Mouse (Mus musculus): ENCODE results near the gene Apobec3.
"Not testable (repeated sequence)": the region's sequence is repeated elsewhere in the genome, so short reads cannot be mapped to it uniquely, and the experiment has no call there.

Gene Apobec3

GRCm38 (mm10) chr15:79895221-79896079 is 4.0 kb downstream of the Apobec3 start:
- DNase-seq (ENCODE audit: low spot score), result not testable (repeated sequence)

GRCm38 (mm10) chr15:79896080-79896725 is 4.7 kb downstream of the Apobec3 start:
- DNase-seq (ENCODE audit: low spot score), result no peak

GRCm38 (mm10) chr15:79898988-79899387 is 7.5 kb downstream of the Apobec3 start:
- DNase-seq (ENCODE audit: low spot score), result no peak

- no peak for DNase-seq (ENCODE audit: low spot score)
Measured at GRCm38 (mm10) chr15:79899828-79900510, 8.5 kb downstream of the Apobec3 start.

GRCm38 (mm10) chr15:79900751-79901150 is 9.3 kb downstream of the Apobec3 start:
- DNase-seq (ENCODE audit: low spot score), result no peak

GRCm38 (mm10) chr15:79901399-79901798 is 9.9 kb downstream of the Apobec3 start:
- no peak for DNase-seq (ENCODE audit: low spot score)

- DNase-seq (ENCODE audit: low spot score), result not testable (repeated sequence)
Measured at GRCm38 (mm10) chr15:79903081-79903480, 11.6 kb downstream of the Apobec3 start.

- no peak for DNase-seq (ENCODE audit: low spot score)
Measured at GRCm38 (mm10) chr15:79903963-79904362, 12.5 kb downstream of the Apobec3 start.

- DNase-seq (ENCODE audit: low spot score), result not testable (repeated sequence)
Measured at GRCm38 (mm10) chr15:79904678-79905077, 13.2 kb downstream of the Apobec3 start.

GRCm38 (mm10) chr15:79905211-79905610 is 13.8 kb downstream of the Apobec3 start:
- no peak for DNase-seq (ENCODE audit: low spot score)

GRCm38 (mm10) chr15:79906855-79907254 is 15.4 kb downstream of the Apobec3 start:
- no peak for DNase-seq (ENCODE audit: low spot score)

- not testable (repeated sequence) for DNase-seq (ENCODE audit: low spot score)
Measured at GRCm38 (mm10) chr15:79909006-79909405, 17.5 kb downstream of the Apobec3 start.

GRCm38 (mm10) chr15:79910812-79911211 is 19.4 kb downstream of the Apobec3 start:
- DNase-seq (ENCODE audit: low spot score), result not testable (repeated sequence)

GRCm38 (mm10) chr15:79911339-79911738 is 19.9 kb downstream of the Apobec3 start:
- no peak for DNase-seq (ENCODE audit: low spot score)

GRCm38 (mm10) chr15:79913761-79914346 is 22.4 kb downstream of the Apobec3 start:
- DNase-seq (ENCODE audit: low spot score), result no peak

GRCm38 (mm10) chr15:79914357-79914756 is 22.9 kb downstream of the Apobec3 start:
- no peak for DNase-seq (ENCODE audit: low spot score)

GRCm38 (mm10) chr15:79916150-79916549 is 24.7 kb downstream of the Apobec3 start:
- DNase-seq (ENCODE audit: low spot score), result no peak

- DNase-seq (ENCODE audit: low spot score), result no peak
Measured at GRCm38 (mm10) chr15:79917111-79917720, 25.8 kb downstream of the Apobec3 start.

- DNase-seq (ENCODE audit: low spot score), result no peak
Measured at GRCm38 (mm10) chr15:79918485-79918884, 27.0 kb downstream of the Apobec3 start.

- DNase-seq (ENCODE audit: low spot score), result no peak
Measured at GRCm38 (mm10) chr15:79919787-79920186, 28.3 kb downstream of the Apobec3 start.

- no peak for DNase-seq (ENCODE audit: low spot score)
Measured at GRCm38 (mm10) chr15:79926856-79927416, 35.5 kb downstream of the Apobec3 start.

Measured in ovary, postnatal 14 days (tissue).